Mouse (Mus musculus) lung, postnatal 0 days (tissue): ENCODE measurements at regions not wholly inside any gene's neighbourhood (a gene's known extent, or its start where the extent isn't known, plus 50 kb on each side); places are given as distances from the start of the nearest gene placed in this dataset.

Experiments
- ATAC-seq: fragments of 200-750 bp; cut with Nextera tagmentation; 2 replicates; pipeline ENCODE4 v1.8.0; 2017; ENCODE audit warnings: moderate library complexity
- DNase-seq: peaks from one replicate; pipeline ENCODE4 v3.0.0-alpha.2; 2016; ENCODE audit warnings: low spot score
- H3K27ac ChIP-seq: fragments of 300-500 bp; sonication (generic); 2 replicates; pipeline ENCODE4 v1.5.1; 2014; ENCODE audit warnings: antibody characterized with exemption, mild to moderate bottlenecking, low read length, mixed read lengths
- H3K27me3 ChIP-seq: fragments of 300-500 bp; sonication (generic); replicated peaks from 2 replicates; pipeline ENCODE4 v1.6.1; 2014; ENCODE audit warnings: low read length, mixed read lengths; ENCODE audit not compliant: insufficient read depth
- H3K36me3 ChIP-seq: fragments of 300-500 bp; sonication (generic); 2 replicates; pipeline ENCODE4 v1.6.1; 2014; ENCODE audit warnings: low read length, mixed read lengths; ENCODE audit not compliant: insufficient read depth
- H3K4me1 ChIP-seq: fragments of 300-500 bp; sonication (generic); 2 replicates; pipeline ENCODE4 v1.6.1; 2014; ENCODE audit warnings: antibody characterized with exemption, low read depth, low read length, mixed read lengths; ENCODE audit not compliant: insufficient read depth
- H3K4me2 ChIP-seq: fragments of 300-500 bp; sonication (generic); replicated peaks from 2 replicates; pipeline ENCODE4 v1.6.1; 2014; ENCODE audit warnings: low read depth, mild to moderate bottlenecking, low read length, moderate library complexity, mixed read lengths
- H3K4me3 ChIP-seq: fragments of 300-500 bp; sonication (generic); 2 replicates; pipeline ENCODE4 v1.5.1; 2014; ENCODE audit warnings: low read depth, low read length
- H3K9ac ChIP-seq: fragments of 300-500 bp; sonication (generic); replicated peaks from 2 replicates; pipeline ENCODE4 v1.6.1; 2014; ENCODE audit warnings: low read depth, mild to moderate bottlenecking
- H3K9me3 ChIP-seq: fragments of 300-500 bp; sonication (generic); 2 replicates; pipeline ENCODE4 v1.6.1; 2016; ENCODE audit warnings: low read length, mixed read lengths
- CTCF ChIP-seq: IDR thresholded peaks from 2 replicates; pipeline ENCODE4 v1.5.1; 2016; ENCODE audit warnings: antibody characterized with exemption, mild to moderate bottlenecking
- EP300 ChIP-seq: IDR thresholded peaks from 2 replicates; pipeline ENCODE4 v1.6.1; 2016; ENCODE audit warnings: antibody characterized with exemption, mild to moderate bottlenecking, control low read depth
- WGBS: fragments of 180-500 bp; shearing (Covaris S2); extraction: QIAGEN DNeasy Blood & Tissue Kit; methylation state at CpG from one replicate; pipeline ENCODE4 v1.1.7; 2014; 5-methylcytosine and 5-hydroxymethylcytosine counted together

GRCm38 (mm10) chr7:125187011-125187740 lies 257.3 kb upstream of the Kdm8 start:
- no peaks in the 10 kb centered on the region for H3K36me3 ChIP-seq
- DNase-seq = no peak
- no peak overlapping the region for H3K4me3 ChIP-seq
- H3K9me3 ChIP-seq = no peaks in the 10 kb centered on the region
- H3K27ac ChIP-seq = no peak overlapping the region
- no peak overlapping the region for H3K9ac ChIP-seq
- no peaks in the 10 kb centered on the region for H3K4me1 ChIP-seq
- TF ChIP-seq CTCF = no peak
- TF ChIP-seq EP300 = no peak
- H3K27me3 ChIP-seq = no peaks in the 10 kb centered on the region
- no peak for ATAC-seq
- WGBS = 79% methylated on average over 10 of the region's 10 CpGs
- H3K4me2 ChIP-seq = no peak overlapping the region

GRCm38 (mm10) chr7:125188986-125189385 lies 255.5 kb upstream of the Kdm8 start:
- no peaks in the 10 kb centered on the region for H3K27me3 ChIP-seq
- no peaks in the 10 kb centered on the region for H3K36me3 ChIP-seq
- DNase-seq = no peak
- TF ChIP-seq EP300 (no peak), CTCF (no peak)
- H3K4me1 ChIP-seq = no peaks in the 10 kb centered on the region
- H3K27ac ChIP-seq = no peak overlapping the region
- no peak overlapping the region for H3K9ac ChIP-seq
- no peak overlapping the region for H3K4me2 ChIP-seq
- H3K9me3 ChIP-seq = no peaks in the 10 kb centered on the region
- no peak for ATAC-seq
- WGBS = 78% methylated on average over 5 of the region's 5 CpGs
- no peak overlapping the region for H3K4me3 ChIP-seq

DNA sequence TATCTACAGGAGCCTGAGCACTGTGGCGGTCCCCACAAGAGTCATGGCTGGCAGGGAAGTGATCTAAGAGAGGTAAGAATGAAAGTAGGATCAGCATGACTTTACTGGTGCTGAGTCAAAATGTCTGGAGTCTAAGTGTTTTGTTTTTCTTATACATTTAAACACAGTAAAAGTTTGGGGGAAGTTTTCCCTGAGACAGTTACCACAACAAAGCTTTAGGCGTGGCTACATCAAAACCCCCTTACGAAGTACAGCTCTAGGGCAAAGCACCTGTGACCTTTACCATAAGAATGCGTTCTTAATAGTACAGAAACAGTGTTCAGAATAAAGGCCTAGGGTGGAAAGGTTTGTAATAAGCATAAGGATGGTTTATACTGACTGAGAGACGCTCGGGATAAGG lies 254.4 kb upstream of the Kdm8 start:
- Histone ChIP-seq H3K9me3 (no peaks in the 10 kb centered on the region), H3K27me3 (no peaks in the 10 kb centered on the region), H3K4me1 (no peaks in the 10 kb centered on the region), H3K4me3 (no peak overlapping the region), H3K4me2 (no peak overlapping the region), H3K9ac (no peak overlapping the region), H3K27ac (no peak overlapping the region), H3K36me3 (no peaks in the 10 kb centered on the region)
- DNase-seq (no peak), ATAC-seq (no peak)
- 79% methylated on average over 6 of the region's 6 CpGs for WGBS
- TF ChIP-seq CTCF = no peak
- TF ChIP-seq EP300 = no peak

DNA sequence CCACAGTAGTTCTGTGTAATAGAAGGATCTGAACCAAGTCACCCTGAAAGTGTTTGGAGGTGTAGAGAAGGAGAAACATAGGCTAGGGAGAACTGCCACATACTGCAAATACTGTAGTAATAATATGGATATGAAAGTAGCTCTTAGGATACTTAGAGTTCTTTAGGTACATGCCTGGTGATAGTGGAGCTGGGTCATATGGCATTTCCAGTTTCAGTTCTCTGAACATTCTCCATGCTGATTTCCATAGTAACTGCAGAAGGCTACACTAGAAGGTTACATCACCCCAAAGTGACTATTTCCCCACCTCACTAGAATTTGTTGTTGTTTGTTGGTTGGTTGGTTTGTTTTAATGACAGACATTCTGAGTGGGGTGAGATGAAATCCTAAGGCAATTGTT lies 253.2 kb upstream of the Kdm8 start:
- Histone ChIP-seq H3K4me3 (no peak overlapping the region), H3K27me3 (no peaks in the 10 kb centered on the region), H3K4me1 (no peaks in the 10 kb centered on the region), H3K36me3 (no peaks in the 10 kb centered on the region), H3K4me2 (no peak overlapping the region), H3K9me3 (no peaks in the 10 kb centered on the region), H3K9ac (no peak overlapping the region), H3K27ac (no peak overlapping the region)
- ATAC-seq = no peak
- TF ChIP-seq EP300 (no peak), CTCF (no peak)
- no peak for DNase-seq

DNA sequence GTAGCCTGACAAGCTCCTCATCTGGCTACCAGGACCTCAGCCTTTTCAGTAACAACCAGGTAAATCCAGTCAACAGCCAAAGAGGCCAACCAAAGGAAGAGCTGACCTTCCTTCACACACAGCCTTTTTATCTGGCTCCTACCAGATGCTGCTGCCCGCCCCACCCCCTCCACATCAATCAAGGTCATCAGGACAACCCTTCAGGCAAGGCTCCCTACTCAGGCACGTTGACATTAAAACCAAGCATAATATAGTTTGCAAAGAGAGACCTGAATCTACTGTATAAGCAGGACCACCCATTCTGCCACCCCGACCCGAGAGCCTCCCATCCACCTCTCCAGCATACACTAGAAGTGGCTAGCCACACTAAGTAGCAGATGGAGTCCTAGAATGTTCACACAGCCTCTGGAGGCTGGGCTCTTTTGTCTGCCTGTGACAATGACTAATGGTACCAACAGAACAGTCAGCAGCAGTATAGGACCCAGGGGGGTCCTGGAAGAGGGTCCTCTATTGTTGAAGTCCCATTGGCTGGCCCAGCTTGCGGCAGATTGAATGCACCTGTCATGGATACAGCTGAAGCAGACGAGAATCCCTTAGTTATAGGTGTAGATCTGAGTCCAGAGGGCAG lies 233.0 kb upstream of the Kdm8 start:
- no peak overlapping the region for H3K9ac ChIP-seq
- ATAC-seq (no peak), DNase-seq (no peak)
- H3K4me1 ChIP-seq = no peaks in the 10 kb centered on the region
- no peaks in the 10 kb centered on the region for H3K9me3 ChIP-seq
- TF ChIP-seq CTCF = no peak
- TF ChIP-seq EP300 = no peak
- 57% methylated on average over 6 of the region's 6 CpGs for WGBS
- no peak overlapping the region for H3K4me3 ChIP-seq
- no peak overlapping the region for H3K4me2 ChIP-seq
- H3K27ac ChIP-seq = no peak overlapping the region
- H3K36me3 ChIP-seq = no peaks in the 10 kb centered on the region
- no peaks in the 10 kb centered on the region for H3K27me3 ChIP-seq

DNA sequence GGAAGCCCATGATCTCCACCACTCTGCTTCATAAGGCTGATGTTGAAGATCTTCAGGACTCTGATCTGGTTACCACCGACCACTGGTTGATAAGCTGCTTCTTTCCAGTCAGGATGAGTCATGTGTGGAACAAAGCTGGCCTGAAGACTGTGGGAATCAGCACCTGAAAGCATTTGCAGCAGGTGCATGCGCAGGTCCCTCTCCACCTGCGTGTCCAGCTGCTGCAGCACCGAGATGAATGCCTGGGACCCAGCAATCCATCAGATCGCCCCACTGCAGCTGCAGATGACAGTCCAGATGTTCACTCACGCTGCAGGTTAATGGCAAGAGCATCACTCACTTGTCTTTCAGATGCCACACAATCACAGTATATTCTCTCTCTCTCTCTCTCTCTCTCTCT lies 230.4 kb upstream of the Kdm8 start:
- Histone ChIP-seq H3K9me3 (no peaks in the 10 kb centered on the region), H3K4me2 (no peak overlapping the region), H3K36me3 (no peaks in the 10 kb centered on the region), H3K4me1 (no peaks in the 10 kb centered on the region), H3K4me3 (no peak overlapping the region), H3K27ac (no peak overlapping the region), H3K27me3 (no peaks in the 10 kb centered on the region), H3K9ac (no peak overlapping the region)
- WGBS = 60% methylated on average over 6 of the region's 6 CpGs
- ATAC-seq = no peak
- no peak for TF ChIP-seq EP300
- TF ChIP-seq CTCF = no peak
- no peak for DNase-seq
